Mouse (Mus musculus): ENCODE measurements around the gene Hsd3b6. TPM values are rescaled to one million over a fixed set of nuclear protein-coding genes. Genes with fewer than 3 reads are reported as not detected.

The Hsd3b6 gene
- polyA plus RNA-seq, 1 experiment from 2014 or later, result 3.3 TPM

DNA sequence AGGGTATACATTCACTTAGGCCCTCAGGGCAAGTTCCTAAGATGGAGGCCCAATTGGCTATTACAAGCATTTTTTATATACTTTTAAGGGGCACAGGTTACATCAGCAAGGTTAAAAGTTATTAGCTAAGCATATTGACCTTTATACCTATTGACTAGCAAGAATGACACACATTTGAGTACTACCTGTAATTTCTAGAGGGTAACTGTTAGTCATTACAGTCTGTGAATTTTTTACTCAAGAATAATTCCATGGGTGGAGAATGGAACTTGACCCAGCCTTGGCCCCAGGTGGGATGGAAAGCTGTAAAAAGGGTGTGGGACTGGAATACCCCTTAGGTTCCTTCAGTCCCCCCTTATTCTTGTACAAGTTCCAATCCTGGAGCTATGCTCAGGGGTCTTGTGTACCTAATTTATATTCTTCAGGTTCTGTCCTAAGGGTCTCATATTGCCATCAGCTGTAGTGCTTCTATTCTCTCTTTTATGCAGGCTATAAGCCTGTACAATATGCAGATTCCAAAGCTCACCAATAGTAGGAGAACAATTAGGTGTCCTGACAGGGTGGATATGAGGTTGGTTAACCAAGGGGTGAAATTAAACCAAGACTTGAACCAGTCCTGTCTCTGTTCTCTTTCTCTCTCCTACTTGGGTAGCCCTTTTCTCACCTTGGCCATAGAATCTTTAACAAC, 31.9 kb downstream of the Hsd3b6 start:
- ATAC-seq (ENCODE audit: insufficient read depth) (no peak), DNase-seq (no peak)
- Histone ChIP-seq H3K9me3 (ENCODE audit: low read depth, low read length) (no peaks in the 10 kb centered on the region), H3K27ac (ENCODE audit: low read depth) (no peak overlapping the region), H3K36me3 (ENCODE audit: insufficient read depth) (no peaks in the 10 kb centered on the region), H3K9ac (no peak overlapping the region), H3K4me2 (no peak overlapping the region), H3K4me3 (ENCODE audit: low read depth, low read length) (no peak overlapping the region), H3K4me1 (ENCODE audit: insufficient read depth) (no peaks in the 10 kb centered on the region), H3K27me3 (ENCODE audit: insufficient read depth, low read length) (no peaks in the 10 kb centered on the region)
- no peak for TF ChIP-seq CTCF (IDR thresholded peaks at IDR 0.05; ENCODE audit: low read depth)

GRCm38 (mm10) chr3:98780921-98781320, 33.3 kb downstream of the Hsd3b6 start:
- H3K4me2 ChIP-seq, result no peak overlapping the region
- no peaks in the 10 kb centered on the region for H3K27me3 ChIP-seq (ENCODE audit: insufficient read depth, low read length)
- DNase-seq (no peak), ATAC-seq (ENCODE audit: insufficient read depth) (no peak)
- H3K9ac ChIP-seq, result no peak overlapping the region
- H3K9me3 ChIP-seq (ENCODE audit: low read depth, low read length), result no peaks in the 10 kb centered on the region
- H3K27ac ChIP-seq (ENCODE audit: low read depth), result no peak overlapping the region
- no peak overlapping the region for H3K4me3 ChIP-seq (ENCODE audit: low read depth, low read length)
- no peak for TF ChIP-seq CTCF (IDR thresholded peaks at IDR 0.05; ENCODE audit: low read depth)
- H3K4me1 ChIP-seq (ENCODE audit: insufficient read depth), result no peaks in the 10 kb centered on the region
- no peaks in the 10 kb centered on the region for H3K36me3 ChIP-seq (ENCODE audit: insufficient read depth)

DNA sequence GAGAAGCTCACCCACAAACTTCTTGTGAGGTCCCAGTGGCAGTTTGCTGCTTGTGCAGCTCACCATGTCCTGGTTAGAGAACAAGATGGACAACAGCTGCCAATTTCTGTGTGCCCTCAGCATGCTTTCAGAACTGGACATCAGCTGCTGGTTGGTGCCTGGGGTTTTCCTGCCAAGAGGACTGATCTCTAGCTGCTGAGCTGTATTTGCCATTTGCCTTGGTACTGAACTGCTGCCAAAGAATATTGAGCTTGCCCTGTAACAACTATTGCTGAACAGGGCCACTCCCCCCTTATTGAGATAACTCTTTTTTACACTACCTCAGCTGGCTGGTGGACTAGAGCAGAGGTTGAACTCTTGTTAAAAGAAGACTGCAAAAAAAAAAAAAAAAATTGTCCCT, 50.1 kb downstream of the Hsd3b6 start:
- H3K4me3 ChIP-seq (ENCODE audit: low read depth, low read length), result no peak overlapping the region
- no peaks in the 10 kb centered on the region for H3K9me3 ChIP-seq (ENCODE audit: low read depth, low read length)
- no peaks in the 10 kb centered on the region for H3K4me1 ChIP-seq (ENCODE audit: insufficient read depth)
- H3K27ac ChIP-seq (ENCODE audit: low read depth), result no peak overlapping the region
- no peaks in the 10 kb centered on the region for H3K27me3 ChIP-seq (ENCODE audit: insufficient read depth, low read length)
- no peak for DNase-seq
- ATAC-seq (ENCODE audit: insufficient read depth), result no peak
- TF ChIP-seq CTCF (IDR thresholded peaks at IDR 0.05; ENCODE audit: low read depth), result no peak
- H3K4me2 ChIP-seq, result no peak overlapping the region
- no peak overlapping the region for H3K9ac ChIP-seq
- H3K36me3 ChIP-seq (ENCODE audit: insufficient read depth), result no peaks in the 10 kb centered on the region

DNA sequence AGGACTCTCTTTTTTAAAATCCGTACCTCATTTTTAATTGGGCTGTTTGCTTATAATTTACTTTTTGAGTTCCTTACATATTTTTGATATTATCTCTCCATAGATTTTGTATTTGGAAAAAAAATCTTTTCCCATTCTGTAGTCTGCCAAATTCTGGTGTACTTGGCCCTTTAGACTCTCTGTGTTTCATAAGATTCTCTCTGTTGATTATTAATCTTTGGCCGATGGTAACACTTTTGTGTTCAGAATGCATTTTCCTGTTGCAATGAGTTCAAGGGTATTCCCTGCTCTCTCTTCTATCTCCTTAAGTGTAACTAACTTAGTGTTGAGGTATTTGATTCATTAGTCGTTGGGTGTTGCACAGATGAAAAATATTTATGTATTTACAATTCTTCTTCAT, 57.4 kb downstream of the Hsd3b6 start:
- Histone ChIP-seq H3K4me3 (ENCODE audit: low read depth, low read length) (no peak overlapping the region), H3K9me3 (ENCODE audit: low read depth, low read length) (no peaks in the 10 kb centered on the region), H3K9ac (no peak overlapping the region), H3K36me3 (ENCODE audit: insufficient read depth) (no peaks in the 10 kb centered on the region), H3K4me2 (no peak overlapping the region), H3K4me1 (ENCODE audit: insufficient read depth) (no peaks in the 10 kb centered on the region), H3K27me3 (ENCODE audit: insufficient read depth, low read length) (no peaks in the 10 kb centered on the region), H3K27ac (ENCODE audit: low read depth) (no peak overlapping the region)
- DNase-seq (no peak), ATAC-seq (ENCODE audit: insufficient read depth) (no peak)
- WGBS, result 73% methylated on average over 3 of the region's 3 CpGs
- no peak for TF ChIP-seq CTCF (IDR thresholded peaks at IDR 0.05; ENCODE audit: low read depth)

Other genes with a start within 250 kb of the Hsd3b6 start
- not detected in 2 replicates for gene Gm10681, start 225.6 kb downstream of the Hsd3b6 start, polyA plus RNA-seq (2014; fragmentation: Nextera tagmentation; extraction: Ambion mirVana)
- gene Hsd3b5, start 184.2 kb downstream of the Hsd3b6 start, polyA plus RNA-seq (2014; fragmentation: Nextera tagmentation; extraction: Ambion mirVana), result not detected in 2 replicates
- gene Hsd3b2, start 89.9 kb downstream of the Hsd3b6 start, polyA plus RNA-seq (2014; fragmentation: Nextera tagmentation; extraction: Ambion mirVana), result not detected in 2 replicates
- gene Hsd3b3, start 51.3 kb downstream of the Hsd3b6 start, polyA plus RNA-seq (2014; fragmentation: Nextera tagmentation; extraction: Ambion mirVana), result 0.12 TPM in 1 of 2 replicates, not detected in the other
- not detected in 2 replicates for gene Hsd3b1, start 45.4 kb upstream of the Hsd3b6 start, polyA plus RNA-seq (2014; fragmentation: Nextera tagmentation; extraction: Ambion mirVana)
- 0.15 TPM in 1 of 2 replicates, not detected in the other for gene Hao2, start 78.8 kb upstream of the Hsd3b6 start, polyA plus RNA-seq (2014; fragmentation: Nextera tagmentation; extraction: Ambion mirVana)

Measured in lung, embryonic 14.5 days (tissue).